Mouse (Mus musculus) liver, embryonic 14.5 days (tissue): ENCODE results near the gene Tekt4.

ENCODE experiments used
- CTCF ChIP-seq: IDR thresholded peaks from 2 replicates; pipeline ENCODE4 v1.5.1; 2016; ENCODE audit warnings: antibody characterized with exemption, low read depth, control low read depth
- EP300 ChIP-seq: IDR thresholded peaks from 2 replicates; pipeline ENCODE4 v1.6.1; 2016; ENCODE audit warnings: antibody characterized with exemption, low read depth

DNA sequence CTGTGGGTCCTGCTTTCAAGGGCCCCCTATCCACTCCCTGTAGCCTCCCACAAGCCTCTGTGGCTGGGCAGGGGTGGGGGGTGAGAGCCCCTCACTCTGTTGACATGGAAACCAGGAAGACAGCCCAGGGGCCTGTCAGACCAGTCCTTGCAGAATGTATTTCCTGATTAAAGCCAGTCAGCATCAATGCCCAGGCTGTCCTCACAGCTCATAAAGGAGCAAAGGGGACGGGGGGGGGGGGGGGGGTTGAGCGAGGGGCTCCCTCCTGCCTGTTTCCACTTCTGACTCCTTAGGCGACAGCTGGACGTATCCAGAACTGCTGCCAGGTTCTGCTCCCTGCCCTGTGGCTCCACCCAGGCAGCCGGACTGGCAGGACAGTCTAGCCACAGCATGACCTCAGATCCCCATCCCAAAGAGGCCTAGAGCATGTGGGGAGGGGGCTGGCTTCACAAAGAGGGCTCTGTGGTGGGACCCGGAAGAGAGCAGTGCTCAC, 38.9 kb upstream of the Tekt4 start:
- TF ChIP-seq CTCF (no peak), EP300 (no peak)
